Mouse (Mus musculus): ENCODE results near the gene Ankrd35. TPM values are rescaled to one million over a fixed set of nuclear protein-coding genes. Genes with fewer than 3 reads are reported as not detected.
"Not testable (repeated sequence)": the region's sequence is repeated elsewhere in the genome, so short reads cannot be mapped to it uniquely, and the experiment has no call there.

The Ankrd35 gene
- polyA plus RNA-seq, 1 experiment from 2014 or later, result 1.1 TPM

DNA sequence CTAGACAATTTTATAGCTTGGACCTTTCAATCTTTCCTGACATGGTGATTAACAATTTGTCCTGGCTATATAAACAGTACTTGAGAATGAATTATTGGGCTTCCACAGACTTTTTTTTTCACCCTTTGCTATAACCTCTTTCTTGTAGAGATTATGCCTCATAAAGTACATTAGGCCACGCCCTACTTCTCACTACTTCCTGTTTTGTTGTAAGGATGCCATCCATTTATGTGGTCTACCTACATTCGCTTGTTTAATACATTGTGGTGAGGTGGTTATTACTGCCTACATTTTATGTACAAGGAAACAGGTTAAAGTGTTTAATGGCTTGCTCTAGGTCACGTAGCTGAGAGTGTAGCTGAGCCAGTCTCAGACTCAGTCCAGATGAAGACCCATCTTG is 5.2 kb downstream of the Ankrd35 start:
- Histone ChIP-seq H3K27ac (peak overlapping the region; percentile 80; the same call in 1 of the 2 replicates), H3K9me3 (replicated peaks) (no peaks in the 10 kb centered on the region), H3K4me3 (replicated peaks) (no peak overlapping the region), H3K4me2 (no peak overlapping the region), H3K27me3 (peaks cover 19% of the 10 kb centered on the region; the same call in 1 of the 2 replicates), H3K4me1 (peaks cover 30% of the 10 kb centered on the region), H3K9ac (no peak overlapping the region), H3K36me3 (no peaks in the 10 kb centered on the region)
- WGBS, result 59% methylated on average over 3 of the region's 3 CpGs
- ATAC-seq (replicated peaks; ENCODE audit: low FRiP score), result no peak

DNA sequence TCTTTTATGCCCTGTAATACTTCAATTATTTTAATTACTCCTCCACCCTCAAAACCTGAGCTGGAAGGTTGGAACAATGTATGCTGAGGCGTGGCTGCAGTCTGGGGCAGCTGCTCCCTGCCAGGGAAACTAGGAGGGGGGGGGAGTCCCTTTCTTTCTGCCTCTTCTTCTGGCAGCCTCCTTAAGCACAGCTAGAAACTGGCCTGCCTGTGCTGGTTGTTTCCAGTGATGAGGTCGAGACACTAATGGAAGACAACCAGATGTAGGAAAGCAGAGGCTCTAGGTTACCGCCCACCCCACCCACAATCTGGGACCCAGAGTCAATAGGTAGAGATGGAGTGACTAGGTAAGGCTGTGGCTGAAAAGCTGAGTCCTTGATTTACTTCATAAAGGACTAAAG is 5.8 kb downstream of the Ankrd35 start:
- WGBS, result 42% methylated on average over 3 of the region's 3 CpGs
- Histone ChIP-seq H3K36me3 (no peaks in the 10 kb centered on the region), H3K9ac (no peak overlapping the region), H3K4me3 (replicated peaks) (no peak overlapping the region), H3K4me2 (no peak overlapping the region), H3K9me3 (replicated peaks) (no peaks in the 10 kb centered on the region), H3K27ac (0 out of 2 replicates have a peak overlapping the region, but pooled peaks have one; percentile 9), H3K27me3 (peaks cover 24% of the 10 kb centered on the region; the same call in 1 of the 2 replicates), H3K4me1 (peaks cover 25% of the 10 kb centered on the region)
- no peak for ATAC-seq (replicated peaks; ENCODE audit: low FRiP score)

DNA sequence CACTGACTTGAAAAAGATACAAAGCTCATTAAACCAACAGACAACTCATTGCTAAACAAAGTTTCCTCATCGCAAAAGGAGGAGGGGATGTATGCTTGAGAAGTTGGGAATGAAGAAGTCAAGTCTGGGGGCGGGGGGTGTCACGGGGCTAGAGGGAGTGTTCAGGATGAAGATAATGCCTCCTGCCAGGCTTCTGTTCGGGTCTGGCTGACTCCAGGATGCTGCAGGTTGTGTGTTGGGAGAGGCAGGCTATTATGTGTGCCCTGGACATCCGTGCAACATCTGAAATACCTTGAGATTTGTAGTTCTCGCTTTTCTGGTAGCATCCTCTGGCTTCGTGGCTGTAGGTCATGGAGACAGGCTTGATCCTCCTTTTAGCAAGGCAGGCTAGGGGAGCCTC is 8.5 kb downstream of the Ankrd35 start:
- H3K27me3 ChIP-seq, result peaks cover 32% of the 10 kb centered on the region; the same call in 1 of the 2 replicates
- H3K27ac ChIP-seq, result no peak overlapping the region
- no peaks in the 10 kb centered on the region for H3K9me3 ChIP-seq (replicated peaks)
- no peak for ATAC-seq (replicated peaks; ENCODE audit: low FRiP score)
- H3K9ac ChIP-seq, result no peak overlapping the region
- peaks cover 22% of the 10 kb centered on the region for H3K4me1 ChIP-seq
- no peak overlapping the region for H3K4me2 ChIP-seq
- WGBS, result 69% methylated on average over 7 of the region's 7 CpGs
- no peaks in the 10 kb centered on the region for H3K36me3 ChIP-seq
- no peak overlapping the region for H3K4me3 ChIP-seq (replicated peaks)

DNA sequence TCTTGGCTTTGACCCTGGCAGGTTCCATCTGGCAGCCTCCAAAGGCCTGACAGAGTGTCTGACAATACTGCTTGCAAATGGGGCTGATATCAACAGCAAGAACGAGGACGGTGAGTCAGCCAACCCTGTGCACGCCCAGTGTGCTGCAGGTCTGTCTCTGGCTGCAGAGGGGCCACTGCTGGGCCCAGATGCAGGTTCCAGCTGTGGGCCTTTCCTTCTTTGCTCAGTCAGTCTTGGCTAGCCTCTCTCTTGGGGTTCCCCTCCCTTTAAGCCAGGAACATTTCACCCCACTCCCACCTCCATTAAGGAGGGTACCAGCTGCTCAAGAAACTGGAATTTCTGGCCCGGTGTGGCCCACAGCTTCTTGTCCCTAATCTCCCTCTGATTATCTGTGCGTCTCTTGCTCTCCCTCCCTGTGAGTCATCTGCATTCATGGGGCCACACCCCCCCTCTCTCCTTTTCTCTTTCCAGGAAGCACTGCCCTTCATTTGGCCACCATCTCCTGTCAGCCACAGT is 9.3 kb downstream of the Ankrd35 start:
- no peak overlapping the region for H3K27ac ChIP-seq
- no peak for ATAC-seq (replicated peaks; ENCODE audit: low FRiP score)

DNA sequence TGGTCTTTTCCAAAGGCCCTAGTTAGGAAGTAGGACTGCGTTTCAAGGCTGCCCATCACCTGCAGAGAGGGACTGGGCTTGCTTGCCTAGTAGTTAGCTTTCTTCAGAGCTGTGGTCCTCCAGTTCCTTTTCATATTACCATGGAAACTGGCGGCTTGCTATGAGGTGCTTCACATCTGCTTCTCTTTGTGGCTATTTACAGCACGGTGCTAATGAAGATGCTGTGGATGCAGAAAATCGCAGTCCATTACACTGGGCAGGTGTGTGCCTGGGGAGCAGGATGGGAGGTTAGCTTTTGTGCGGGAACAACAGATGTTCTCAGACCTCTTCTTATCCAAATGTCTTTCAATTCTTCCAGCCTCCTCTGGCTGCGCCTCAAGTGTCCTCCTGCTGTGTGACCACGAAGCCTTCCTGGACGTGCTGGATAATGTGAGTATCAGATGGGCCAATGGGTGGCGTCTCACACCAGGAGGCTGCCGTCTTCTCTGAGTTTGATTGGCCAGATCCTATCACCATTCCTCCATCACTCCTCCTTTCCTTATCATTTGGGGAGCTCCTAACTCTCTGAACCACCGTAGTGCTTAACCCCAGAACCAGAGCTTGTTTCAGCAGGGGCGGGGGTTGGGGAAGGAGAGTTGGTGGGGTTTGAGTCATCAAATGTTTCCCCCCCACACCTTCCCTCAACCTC is 10.5 kb downstream of the Ankrd35 start:
- Histone ChIP-seq H3K9me3 (replicated peaks) (no peaks in the 10 kb centered on the region), H3K4me2 (no peak overlapping the region), H3K4me1 (peaks cover 14% of the 10 kb centered on the region), H3K27me3 (peaks cover 48% of the 10 kb centered on the region), H3K4me3 (replicated peaks) (no peak overlapping the region), H3K9ac (no peak overlapping the region), H3K27ac (no peak overlapping the region), H3K36me3 (no peaks in the 10 kb centered on the region)
- WGBS, result 25% methylated on average over 12 of the region's 12 CpGs
- no peak for ATAC-seq (replicated peaks; ENCODE audit: low FRiP score)

More for the DNA sequence above, 9.3 kb downstream of the Ankrd35 start:
- 34% methylated on average over 5 of the region's 5 CpGs for WGBS
- no peaks in the 10 kb centered on the region for H3K9me3 ChIP-seq (replicated peaks)
- no peak overlapping the region for H3K4me2 ChIP-seq
- peaks cover 15% of the 10 kb centered on the region for H3K4me1 ChIP-seq
- H3K9ac ChIP-seq, result no peak overlapping the region
- no peak overlapping the region for H3K4me3 ChIP-seq (replicated peaks)
- H3K36me3 ChIP-seq, result no peaks in the 10 kb centered on the region
- H3K27me3 ChIP-seq, result peaks cover 39% of the 10 kb centered on the region

DNA sequence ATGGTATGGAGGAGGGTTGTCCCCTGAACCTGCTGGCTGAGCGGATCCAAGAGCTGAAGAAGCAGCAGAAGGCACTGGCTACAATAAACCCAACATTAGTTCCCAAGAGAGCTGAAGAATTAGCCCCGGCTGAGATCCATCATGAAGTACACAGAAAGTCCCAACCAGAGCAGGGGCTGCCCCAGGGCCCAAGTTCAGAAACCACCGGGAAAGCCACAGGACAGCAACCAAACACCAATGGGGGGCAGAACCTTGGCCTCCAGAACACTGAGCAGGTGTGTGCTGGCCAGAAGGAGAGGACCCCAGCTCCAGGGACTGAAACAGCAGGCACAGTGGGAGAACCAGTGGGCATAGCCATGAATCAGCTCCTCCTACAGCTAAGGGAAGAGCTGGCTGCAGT is 13.6 kb downstream of the Ankrd35 start:
- Histone ChIP-seq H3K9ac (no peak overlapping the region), H3K4me1 (peaks cover 10% of the 10 kb centered on the region), H3K9me3 (replicated peaks) (no peaks in the 10 kb centered on the region), H3K36me3 (no peaks in the 10 kb centered on the region), H3K27ac (no peak overlapping the region), H3K27me3 (peaks cover 54% of the 10 kb centered on the region), H3K4me2 (no peak overlapping the region), H3K4me3 (replicated peaks) (no peak overlapping the region)
- ATAC-seq (replicated peaks; ENCODE audit: low FRiP score), result no peak
- WGBS, result 77% methylated on average over 3 of the region's 3 CpGs

DNA sequence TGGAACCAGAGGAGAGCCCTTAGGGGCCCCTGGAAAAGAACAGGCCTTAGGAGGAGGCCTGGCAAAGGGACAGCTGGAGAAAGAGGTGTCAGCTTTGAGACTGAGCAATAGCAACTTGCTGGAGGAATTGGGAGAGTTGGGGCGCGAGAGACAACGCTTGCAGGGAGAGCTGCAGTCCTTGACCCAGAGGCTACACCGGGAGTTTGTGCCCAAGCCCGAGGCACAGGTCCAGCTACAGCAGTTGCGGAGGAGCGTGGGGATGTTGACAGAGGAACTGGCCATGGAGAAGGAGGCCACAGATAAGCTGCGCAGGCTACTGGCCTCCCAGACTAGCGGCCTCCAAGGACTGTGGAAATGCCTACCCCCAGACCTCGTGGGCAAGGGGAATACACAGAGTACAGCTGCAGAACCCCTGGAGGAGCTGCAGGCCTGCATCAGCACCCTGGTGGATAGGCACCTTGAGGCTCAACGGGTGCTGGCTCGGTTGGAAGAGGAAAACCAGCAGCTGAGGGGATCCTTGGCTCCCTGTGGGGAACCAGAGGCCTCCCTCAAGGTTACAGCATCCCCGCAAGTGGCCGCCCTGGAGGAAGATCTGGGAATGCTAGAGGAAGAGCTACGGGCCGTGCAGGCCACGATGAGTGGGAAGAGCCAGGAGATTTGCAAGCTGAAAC is 14.4 kb downstream of the Ankrd35 start:
- no peak for ATAC-seq (replicated peaks; ENCODE audit: low FRiP score)
- Histone ChIP-seq H3K4me1 (peaks cover 10% of the 10 kb centered on the region), H3K4me2 (peak overlapping the region; percentile 60), H3K9me3 (replicated peaks) (no peaks in the 10 kb centered on the region), H3K4me3 (replicated peaks) (peak overlapping the region; percentile 28), H3K27ac (no peak overlapping the region), H3K27me3 (peaks cover 60% of the 10 kb centered on the region), H3K36me3 (no peaks in the 10 kb centered on the region), H3K9ac (no peak overlapping the region)
- WGBS, result 54% methylated on average over 17 of the region's 17 CpGs

DNA sequence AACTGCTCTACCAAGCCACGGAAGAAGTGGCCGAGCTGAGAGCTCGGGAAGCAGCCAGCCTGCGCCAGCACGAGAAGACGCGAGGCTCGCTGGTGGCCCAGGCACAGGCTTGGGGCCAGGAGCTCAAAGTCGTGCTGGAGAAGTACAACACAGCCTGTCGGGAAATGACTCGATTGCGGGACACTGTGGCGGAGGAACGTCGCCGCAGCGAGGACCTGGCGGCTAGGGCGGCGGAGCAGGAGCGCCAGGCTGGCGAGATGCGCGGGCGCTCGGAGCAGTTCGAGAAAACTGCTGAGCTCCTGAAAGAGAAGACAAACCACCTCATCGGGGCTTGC is 14.9 kb downstream of the Ankrd35 start:
- ATAC-seq (replicated peaks; ENCODE audit: low FRiP score), result no peak
- Histone ChIP-seq H3K27me3 (peaks cover 60% of the 10 kb centered on the region), H3K27ac (no peak overlapping the region)

DNA sequence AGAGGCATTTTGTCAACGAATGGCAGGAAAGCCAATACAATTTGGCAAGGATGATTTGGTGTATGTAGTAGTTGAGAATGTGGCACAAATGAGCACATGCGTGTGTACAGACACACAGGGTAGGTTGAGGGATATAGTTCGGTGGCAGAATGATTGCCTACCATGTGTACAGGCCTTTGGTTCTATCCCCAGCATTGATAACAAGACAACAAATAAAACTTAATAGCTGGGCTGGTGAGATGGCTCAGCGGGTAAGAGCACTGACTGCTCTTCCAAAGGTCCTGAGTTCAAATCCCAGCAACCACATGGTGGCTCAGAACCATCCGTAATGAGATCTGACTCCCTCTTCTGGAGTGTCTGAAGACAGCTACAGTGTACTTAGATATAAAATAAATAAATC is 16.1 kb downstream of the Ankrd35 start:
- H3K27me3 ChIP-seq, result peaks cover 50% of the 10 kb centered on the region
- WGBS, result 92% methylated on average over 5 of the region's 5 CpGs
- H3K27ac ChIP-seq; H3K4me2 ChIP-seq; H3K9me3 ChIP-seq (replicated peaks); H3K9ac ChIP-seq; H3K36me3 ChIP-seq; ATAC-seq (replicated peaks; ENCODE audit: low FRiP score); H3K4me1 ChIP-seq; H3K4me3 ChIP-seq (replicated peaks): not testable (repeated sequence)

More for the DNA sequence above, 14.9 kb downstream of the Ankrd35 start:
- peak overlapping the region; percentile 60 for H3K4me2 ChIP-seq
- peak overlapping the region; percentile 28 for H3K4me3 ChIP-seq (replicated peaks)
- no peaks in the 10 kb centered on the region for H3K9me3 ChIP-seq (replicated peaks)
- H3K9ac ChIP-seq, result no peak overlapping the region
- peaks cover 10% of the 10 kb centered on the region for H3K4me1 ChIP-seq
- no peaks in the 10 kb centered on the region for H3K36me3 ChIP-seq
- WGBS, result 19% methylated on average over 28 of the region's 28 CpGs

DNA sequence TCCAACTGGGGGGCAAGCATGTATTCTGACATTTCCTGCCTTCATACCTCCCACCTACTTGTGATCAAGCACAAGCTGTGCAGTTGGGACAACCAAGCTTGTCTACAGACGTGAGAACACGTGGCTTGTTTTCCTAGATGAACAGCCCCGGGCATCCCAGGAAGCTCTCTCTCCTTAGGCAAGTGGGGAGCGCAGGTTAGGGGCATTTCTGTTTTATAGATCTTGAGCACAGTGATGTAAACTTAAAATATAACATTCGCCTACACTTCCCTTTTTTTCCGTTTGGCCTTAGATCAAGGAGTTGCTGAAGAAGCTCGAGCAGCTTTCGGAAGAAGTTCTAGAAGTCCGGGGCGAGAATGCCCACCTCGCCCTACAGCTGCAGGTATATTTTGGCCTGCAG is 18.9 kb downstream of the Ankrd35 start:
- Histone ChIP-seq H3K9me3 (replicated peaks) (no peaks in the 10 kb centered on the region), H3K27ac (no peak overlapping the region), H3K9ac (no peak overlapping the region), H3K4me1 (peaks cover 13% of the 10 kb centered on the region), H3K27me3 (peaks cover 33% of the 10 kb centered on the region), H3K4me2 (no peak overlapping the region), H3K4me3 (replicated peaks) (no peak overlapping the region), H3K36me3 (no peaks in the 10 kb centered on the region)
- no peak for ATAC-seq (replicated peaks; ENCODE audit: low FRiP score)
- 83% methylated on average over 11 of the region's 11 CpGs for WGBS

DNA sequence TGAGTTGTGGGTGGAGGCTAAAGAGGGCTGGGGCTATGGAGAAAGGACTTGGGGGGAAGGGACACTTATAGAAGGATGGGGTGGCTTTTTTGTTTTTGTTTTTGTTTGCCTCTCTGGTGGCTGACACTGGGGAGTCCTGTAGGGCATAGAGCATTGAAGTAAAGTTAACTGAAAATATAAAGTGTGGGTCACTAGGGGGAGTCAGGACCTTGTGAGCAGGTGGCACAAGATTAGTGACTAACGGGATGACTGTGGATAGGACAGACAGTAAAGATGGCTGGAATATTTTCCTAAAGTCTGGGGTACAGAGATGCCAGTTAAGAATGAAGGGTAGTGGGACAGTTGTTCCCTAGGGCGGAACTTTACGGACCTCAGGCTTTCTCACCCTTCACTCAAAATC is 20.4 kb downstream of the Ankrd35 start:
- ATAC-seq (replicated peaks; ENCODE audit: low FRiP score), result no peak
- no peak overlapping the region for H3K4me2 ChIP-seq
- H3K4me3 ChIP-seq (replicated peaks), result no peak overlapping the region
- peaks cover 9% of the 10 kb centered on the region; the same call in 1 of the 2 replicates for H3K4me1 ChIP-seq
- H3K27ac ChIP-seq, result no peak overlapping the region
- no peak overlapping the region for H3K9ac ChIP-seq
- no peaks in the 10 kb centered on the region for H3K36me3 ChIP-seq
- WGBS, result 56% methylated on average over 3 of the region's 3 CpGs
- no peaks in the 10 kb centered on the region for H3K9me3 ChIP-seq (replicated peaks)
- peaks cover 22% of the 10 kb centered on the region; the same call in 1 of the 2 replicates for H3K27me3 ChIP-seq

DNA sequence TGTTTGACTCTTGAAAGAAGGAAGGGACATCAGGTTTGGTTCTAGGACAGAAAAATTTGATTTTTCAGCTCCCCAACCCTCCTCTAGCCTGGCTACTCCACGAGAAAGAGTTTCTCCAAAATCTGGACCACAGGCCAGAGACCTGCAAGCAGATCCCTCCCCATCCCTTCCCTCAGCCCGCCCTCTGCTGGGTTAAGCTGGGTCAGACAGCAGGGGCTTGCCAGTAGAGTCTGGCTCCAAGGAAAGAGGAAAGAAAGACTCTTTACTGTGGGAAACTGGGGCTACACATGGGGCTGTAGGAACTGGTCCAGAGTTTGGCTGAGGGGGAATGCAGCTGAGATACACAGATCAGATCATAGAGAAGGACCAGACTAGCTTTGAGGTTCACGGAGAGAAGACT is 22.6 kb downstream of the Ankrd35 start:
- H3K4me1 ChIP-seq, result peaks cover 19% of the 10 kb centered on the region
- no peak overlapping the region for H3K9ac ChIP-seq
- H3K27me3 ChIP-seq, result 0 out of 2 replicates have a peak, but pooled peaks cover 15% of the 10 kb centered on the region
- ATAC-seq (replicated peaks; ENCODE audit: low FRiP score), result no peak
- no peak overlapping the region for H3K4me2 ChIP-seq
- H3K36me3 ChIP-seq, result no peaks in the 10 kb centered on the region
- H3K27ac ChIP-seq, result 0 out of 2 replicates have a peak overlapping the region, but pooled peaks have one; percentile 2
- H3K9me3 ChIP-seq (replicated peaks), result no peaks in the 10 kb centered on the region
- WGBS, result 26% methylated on average over 3 of the region's 3 CpGs
- no peak overlapping the region for H3K4me3 ChIP-seq (replicated peaks)

Measured in kidney, embryonic 15.5 days (tissue).